Mouse (Mus musculus): ENCODE measurements around the gene Lbhd1. TPM values are rescaled to one million over a fixed set of nuclear protein-coding genes. Genes with fewer than 3 reads are reported as not detected.
"Not testable (repeated sequence)": the region's sequence is repeated elsewhere in the genome, so short reads cannot be mapped to it uniquely, and the experiment has no call there.

The Lbhd1 gene
- total and polyA plus RNA-seq, 2 experiments, result 1.2 to 2.5 TPM

GRCm38 (mm10) chr19:8864265-8864664 is 19.3 kb upstream of the Lbhd1 start:
- H3K27ac ChIP-seq (replicated peaks; ENCODE audit: insufficient read depth, low read depth, low read length), result no peak overlapping the region
- peaks cover 2% of the 10 kb centered on the region; the same call in 1 of the 2 replicates for H3K4me1 ChIP-seq (ENCODE audit: control insufficient read depth, insufficient read depth, low read length)
- H3K79me2 ChIP-seq (ENCODE audit: control insufficient read depth, insufficient read depth, low read length), result no peaks in the 10 kb centered on the region
- H3K27me3 ChIP-seq (ENCODE audit: control insufficient read depth, insufficient read depth, low read length), result no peaks in the 10 kb centered on the region
- TF ChIP-seq POLR2A (IDR thresholded peaks at IDR 0.05; ENCODE audit: extremely low read depth, insufficient read depth, low read length) (no peak), CTCF (IDR thresholded peaks at IDR 0.05; ENCODE audit: low read depth, low read length) (no peak)
- 84% methylated on average over 6 of the region's 6 CpGs for WGBS
- H3K4me3 ChIP-seq (ENCODE audit: insufficient read depth, low read depth, low read length), result no peak overlapping the region
- no peak overlapping the region for H3K9ac ChIP-seq (ENCODE audit: low read depth, low read length)
- no peak for DNase-seq (ENCODE audit: extremely low read depth, low read depth, low spot score)
- H3K36me3 ChIP-seq (ENCODE audit: control insufficient read depth, insufficient read depth, low read length), result no peaks in the 10 kb centered on the region

- not testable (repeated sequence) for H3K27me3 ChIP-seq (ENCODE audit: control insufficient read depth, insufficient read depth, low read length); H3K79me2 ChIP-seq (ENCODE audit: control insufficient read depth, insufficient read depth, low read length); H3K9ac ChIP-seq (ENCODE audit: low read depth, low read length); H3K4me3 ChIP-seq (ENCODE audit: insufficient read depth, low read depth, low read length)
- Histone ChIP-seq H3K4me1 (ENCODE audit: control insufficient read depth, insufficient read depth, low read length) (peaks cover 13% of the 10 kb centered on the region; the same call in 1 of the 2 replicates), H3K27ac (replicated peaks; ENCODE audit: insufficient read depth, low read depth, low read length) (peak overlapping the region; percentile 63), H3K36me3 (ENCODE audit: control insufficient read depth, insufficient read depth, low read length) (peaks cover 13% of the 10 kb centered on the region)
- WGBS, result 24% methylated on average over 3 of the region's 3 CpGs
- DNase-seq (ENCODE audit: extremely low read depth, low read depth, low spot score), result peak; percentile 82
Measured at GRCm38 (mm10) chr19:8870381-8870780, 13.2 kb upstream of the Lbhd1 start.

GRCm38 (mm10) chr19:8870838-8871237 is 12.7 kb upstream of the Lbhd1 start:
- peak overlapping the region; percentile 82 for H3K4me3 ChIP-seq (ENCODE audit: insufficient read depth, low read depth, low read length)
- H3K27me3 ChIP-seq (ENCODE audit: control insufficient read depth, insufficient read depth, low read length), result no peaks in the 10 kb centered on the region
- peaks cover 13% of the 10 kb centered on the region; the same call in 1 of the 2 replicates for H3K4me1 ChIP-seq (ENCODE audit: control insufficient read depth, insufficient read depth, low read length)
- H3K9ac ChIP-seq (ENCODE audit: low read depth, low read length), result peak overlapping the region; percentile 39
- DNase-seq (ENCODE audit: extremely low read depth, low read depth, low spot score), result no peak
- peak overlapping the region; percentile 56 for H3K27ac ChIP-seq (replicated peaks; ENCODE audit: insufficient read depth, low read depth, low read length)
- H3K79me2 ChIP-seq (ENCODE audit: control insufficient read depth, insufficient read depth, low read length), result no peaks in the 10 kb centered on the region
- 6% methylated on average over 9 of the region's 9 CpGs for WGBS
- no peak for TF ChIP-seq POLR2A (IDR thresholded peaks at IDR 0.05; ENCODE audit: extremely low read depth, insufficient read depth, low read length)
- peaks cover 16% of the 10 kb centered on the region for H3K36me3 ChIP-seq (ENCODE audit: control insufficient read depth, insufficient read depth, low read length)

- WGBS, result under 1% methylated on average over 57 of the region's 59 CpGs
- peaks cover 16% of the 10 kb centered on the region for H3K36me3 ChIP-seq (ENCODE audit: control insufficient read depth, insufficient read depth, low read length)
- peak; percentile 96 for DNase-seq (ENCODE audit: extremely low read depth, low read depth, low spot score)
- H3K27me3 ChIP-seq (ENCODE audit: control insufficient read depth, insufficient read depth, low read length), result no peaks in the 10 kb centered on the region
- peaks cover 13% of the 10 kb centered on the region; the same call in 1 of the 2 replicates for H3K4me1 ChIP-seq (ENCODE audit: control insufficient read depth, insufficient read depth, low read length)
- no peaks in the 10 kb centered on the region for H3K79me2 ChIP-seq (ENCODE audit: control insufficient read depth, insufficient read depth, low read length)
- H3K4me3 ChIP-seq (ENCODE audit: insufficient read depth, low read depth, low read length), result peak within 1 kb of the TSS; percentile 82
- TF ChIP-seq CTCF (IDR thresholded peaks at IDR 0.05; ENCODE audit: low read depth, low read length) (no peak), POLR2A (IDR thresholded peaks at IDR 0.05; ENCODE audit: extremely low read depth, insufficient read depth, low read length) (peak; percentile 67; the same call in 1 of the 2 replicates)
- peak within 1 kb of the TSS; percentile 88 for H3K9ac ChIP-seq (ENCODE audit: low read depth, low read length)
- H3K27ac ChIP-seq (replicated peaks; ENCODE audit: insufficient read depth, low read depth, low read length), result peak within 1 kb of the TSS; percentile 83
Measured at GRCm38 (mm10) chr19:8871267-8872186, 12.0 kb upstream of the Lbhd1 start, which contains the start of gene Ubxn1. Gene Ubxn1 (plus strand): TSS chr19:8871496.

GRCm38 (mm10) chr19:8872266-8872840 is 11.2 kb upstream of the Lbhd1 start:
- H3K36me3 ChIP-seq (ENCODE audit: control insufficient read depth, insufficient read depth, low read length), result peaks cover 17% of the 10 kb centered on the region
- peaks cover 13% of the 10 kb centered on the region; the same call in 1 of the 2 replicates for H3K4me1 ChIP-seq (ENCODE audit: control insufficient read depth, insufficient read depth, low read length)
- peak; percentile 86 for DNase-seq (ENCODE audit: extremely low read depth, low read depth, low spot score)
- peak overlapping the region; percentile 88 for H3K9ac ChIP-seq (ENCODE audit: low read depth, low read length)
- peak overlapping the region; percentile 82 for H3K4me3 ChIP-seq (ENCODE audit: insufficient read depth, low read depth, low read length)
- no peaks in the 10 kb centered on the region for H3K79me2 ChIP-seq (ENCODE audit: control insufficient read depth, insufficient read depth, low read length)
- H3K27me3 ChIP-seq (ENCODE audit: control insufficient read depth, insufficient read depth, low read length), result no peaks in the 10 kb centered on the region
- TF ChIP-seq POLR2A (IDR thresholded peaks at IDR 0.05; ENCODE audit: extremely low read depth, insufficient read depth, low read length) (no peak), CTCF (IDR thresholded peaks at IDR 0.05; ENCODE audit: low read depth, low read length) (no peak)
- 27% methylated on average over 10 of the region's 10 CpGs for WGBS
- peak overlapping the region; percentile 83 for H3K27ac ChIP-seq (replicated peaks; ENCODE audit: insufficient read depth, low read depth, low read length)
